Mouse (Mus musculus): ENCODE data around the gene Midn. TPM values are rescaled to one million over a fixed set of nuclear protein-coding genes. Genes with fewer than 3 reads are reported as not detected.

The Midn gene
- polyA plus RNA-seq, 1 experiment = 171 TPM

DNA sequence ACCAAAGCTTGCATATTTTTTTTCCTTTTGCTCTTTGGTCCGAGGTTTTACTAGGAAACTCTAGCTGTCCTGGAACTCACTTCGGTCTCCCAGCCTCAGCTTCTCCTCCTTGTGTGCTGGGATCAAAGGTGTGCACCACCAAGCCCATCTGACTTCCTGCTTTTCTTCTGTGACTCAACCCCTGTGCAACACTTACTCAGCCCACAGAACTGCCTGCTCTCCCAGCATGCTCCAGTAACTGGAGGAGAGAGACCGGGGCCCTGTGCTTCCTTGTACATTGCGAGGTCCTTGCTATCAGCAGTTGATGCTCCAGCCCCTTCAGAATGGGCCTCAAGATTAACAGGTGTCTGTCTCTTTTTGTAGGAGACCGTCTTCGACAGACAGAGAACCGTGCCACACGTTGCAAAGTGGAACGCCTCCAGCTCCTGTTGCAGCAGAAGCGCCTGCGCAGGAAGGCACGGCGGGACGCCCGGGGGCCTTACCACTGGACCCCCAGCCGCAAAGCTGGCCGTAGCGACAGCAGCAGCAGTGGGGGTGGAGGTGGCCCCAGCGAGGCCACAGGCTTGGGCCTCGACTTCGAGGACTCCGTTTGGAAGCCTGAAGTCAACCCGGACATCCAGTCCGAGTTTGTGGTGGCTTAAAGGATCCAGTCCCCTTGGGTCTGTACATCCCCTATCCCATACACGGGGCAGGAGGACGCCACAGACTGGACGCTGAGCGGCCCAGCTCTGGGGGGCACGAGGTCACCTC is 8.1 kb downstream of the Midn start:
- Histone ChIP-seq H3K36me3 (replicated peaks; ENCODE audit: low read length) (peaks cover 65% of the 10 kb centered on the region), H3K4me1 (peaks cover 97% of the 10 kb centered on the region), H3K4me3 (replicated peaks) (peak overlapping the region; percentile 42), H3K9me3 (no peaks in the 10 kb centered on the region), H3K27me3 (replicated peaks) (no peaks in the 10 kb centered on the region)
- TF ChIP-seq GATA1 (IDR thresholded peaks at IDR 0.05; ENCODE audit: borderline replicate concordance, low read length) (no peak), FLI1 (IDR thresholded peaks at IDR 0.05; ENCODE audit: low read length) (no peak)

DNA sequence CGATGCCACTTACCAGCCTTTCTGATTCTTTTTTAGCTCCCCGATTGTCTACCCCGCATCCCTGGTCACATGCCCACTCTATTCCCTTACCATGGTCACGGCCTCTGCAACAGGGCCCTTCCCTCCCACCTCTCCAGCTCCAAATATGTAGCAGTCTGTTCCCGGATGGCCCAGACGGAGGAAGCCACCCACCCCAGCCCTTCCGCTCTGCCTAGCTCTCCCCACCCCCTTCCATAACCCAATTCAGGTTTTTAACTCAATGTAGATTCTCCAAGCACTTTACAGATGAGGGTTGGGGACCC is 8.6 kb downstream of the Midn start:
- H3K4me3 ChIP-seq (replicated peaks) = peak overlapping the region; percentile 42

DNA sequence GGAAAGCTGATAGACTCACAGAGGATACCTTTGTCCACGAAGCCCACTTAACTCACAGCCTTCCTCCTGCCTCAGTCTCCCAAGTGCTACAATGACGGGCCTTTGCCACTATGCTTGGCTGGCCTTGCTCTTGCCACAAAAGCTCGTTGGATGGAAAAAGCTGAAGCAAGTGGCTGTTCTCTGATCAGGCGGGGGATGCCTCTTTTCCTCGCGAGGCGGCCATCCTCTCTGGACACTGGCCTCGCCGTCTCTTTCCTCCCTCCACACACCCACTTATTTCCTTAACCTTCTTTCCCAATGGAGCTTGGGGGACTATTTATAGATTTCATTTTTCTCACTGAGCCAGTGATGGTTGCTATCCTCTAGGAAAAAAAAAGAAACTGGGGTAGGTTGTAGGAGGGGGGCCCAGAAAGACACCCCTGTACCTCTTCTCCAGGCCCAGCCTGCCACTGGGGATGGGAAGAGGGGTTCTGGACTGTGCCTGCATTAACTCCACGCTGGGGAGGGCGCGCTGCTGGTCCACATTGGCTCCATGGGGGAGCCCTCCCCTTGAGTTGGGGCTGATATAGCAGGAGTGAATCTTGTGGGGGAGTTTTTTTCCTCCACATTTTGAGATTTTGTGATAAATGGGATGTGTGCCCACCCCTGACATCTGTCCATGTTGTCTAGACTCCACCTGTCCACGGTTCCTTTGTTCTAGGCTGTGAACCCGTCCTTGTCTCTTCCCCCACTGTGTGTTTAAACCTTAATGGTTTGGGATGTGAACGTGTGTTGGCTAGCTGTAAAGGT is 9.3 kb downstream of the Midn start:
- Histone ChIP-seq H3K4me1 (peaks cover 97% of the 10 kb centered on the region), H3K27me3 (replicated peaks) (no peaks in the 10 kb centered on the region), H3K9me3 (no peaks in the 10 kb centered on the region), H3K4me3 (replicated peaks) (peak overlapping the region; percentile 33), H3K36me3 (replicated peaks; ENCODE audit: low read length) (peaks cover 54% of the 10 kb centered on the region)
- TF ChIP-seq FLI1 (IDR thresholded peaks at IDR 0.05; ENCODE audit: low read length) = no peak
- no peak for TF ChIP-seq GATA1 (IDR thresholded peaks at IDR 0.05; ENCODE audit: borderline replicate concordance, low read length)

More for the DNA sequence above, 8.6 kb downstream of the Midn start:
- Histone ChIP-seq H3K27me3 (replicated peaks) (no peaks in the 10 kb centered on the region), H3K4me1 (peaks cover 97% of the 10 kb centered on the region), H3K36me3 (replicated peaks; ENCODE audit: low read length) (peaks cover 60% of the 10 kb centered on the region), H3K9me3 (no peaks in the 10 kb centered on the region)
- TF ChIP-seq GATA1 (IDR thresholded peaks at IDR 0.05; ENCODE audit: borderline replicate concordance, low read length) (no peak), FLI1 (IDR thresholded peaks at IDR 0.05; ENCODE audit: low read length) (no peak)

DNA sequence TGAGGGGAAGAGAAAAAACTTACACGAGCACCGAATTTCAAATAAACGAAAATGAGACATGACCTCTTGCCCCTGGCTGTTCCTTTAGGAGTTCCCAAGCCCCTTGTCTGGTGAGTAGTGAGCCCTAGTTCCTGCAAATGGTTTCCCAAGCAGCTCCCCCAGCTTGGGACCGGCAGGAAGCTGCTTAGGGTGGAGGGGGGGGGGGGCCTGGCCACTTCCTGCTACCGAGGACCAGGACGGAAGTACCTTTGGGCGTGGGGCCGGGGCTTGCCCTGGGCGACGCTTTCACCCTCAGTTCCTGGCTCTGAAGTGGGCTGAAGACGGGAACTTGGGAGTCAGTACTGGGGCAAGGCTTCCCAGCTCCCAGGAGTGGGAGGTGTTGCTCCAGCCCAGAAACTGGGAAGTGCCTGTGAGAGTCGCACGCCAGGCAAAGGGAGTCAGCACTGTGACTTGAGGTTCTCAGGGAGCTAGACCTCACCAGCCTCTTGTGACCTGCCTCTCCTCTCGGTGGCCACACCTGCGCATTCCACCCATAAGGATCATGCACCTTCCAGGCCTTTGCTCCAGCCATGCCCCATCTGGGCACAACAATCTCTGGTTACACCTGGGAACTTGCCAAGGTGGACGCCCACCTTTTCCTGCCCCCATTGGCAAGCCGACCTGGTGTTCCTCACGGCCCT is 10.4 kb downstream of the Midn start:
- Histone ChIP-seq H3K9me3 (no peaks in the 10 kb centered on the region), H3K27me3 (replicated peaks) (no peaks in the 10 kb centered on the region), H3K36me3 (replicated peaks; ENCODE audit: low read length) (peaks cover 46% of the 10 kb centered on the region), H3K4me1 (peaks cover 97% of the 10 kb centered on the region), H3K4me3 (replicated peaks) (peak overlapping the region; percentile 95)
- no peak for TF ChIP-seq GATA1 (IDR thresholded peaks at IDR 0.05; ENCODE audit: borderline replicate concordance, low read length)
- no peak for TF ChIP-seq FLI1 (IDR thresholded peaks at IDR 0.05; ENCODE audit: low read length)

DNA sequence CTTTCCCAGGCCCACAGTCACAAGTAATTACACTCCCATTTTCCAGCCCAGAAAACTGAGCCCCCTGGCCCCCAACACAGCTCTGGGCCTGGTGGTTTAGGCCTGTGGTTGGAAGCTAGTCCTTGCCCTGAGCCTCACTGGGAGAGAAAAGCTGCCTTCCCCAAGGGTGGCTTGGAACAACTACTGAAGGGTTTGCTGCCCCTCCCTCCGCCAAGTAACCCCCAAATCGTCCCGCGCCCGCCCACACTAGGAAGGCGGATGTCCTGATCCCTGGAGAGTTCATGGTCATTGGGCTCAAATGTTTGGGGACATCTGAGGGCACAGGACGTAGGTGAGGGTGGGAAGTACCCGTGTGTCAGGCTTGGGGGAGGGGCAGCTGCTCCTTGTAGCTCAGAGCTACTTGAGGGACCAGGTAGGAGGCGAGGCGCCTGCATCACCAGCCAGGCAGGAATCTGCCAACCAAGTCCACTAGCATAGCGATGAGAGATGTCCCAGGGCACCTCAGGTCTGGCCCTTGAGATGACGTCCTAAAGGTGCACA is 11.0 kb downstream of the Midn start:
- peaks cover 39% of the 10 kb centered on the region for H3K36me3 ChIP-seq (replicated peaks; ENCODE audit: low read length)
- H3K4me1 ChIP-seq = peaks cover 97% of the 10 kb centered on the region
- no peaks in the 10 kb centered on the region for H3K9me3 ChIP-seq
- no peak for TF ChIP-seq GATA1 (IDR thresholded peaks at IDR 0.05; ENCODE audit: borderline replicate concordance, low read length)
- no peak for TF ChIP-seq FLI1 (IDR thresholded peaks at IDR 0.05; ENCODE audit: low read length)
- H3K27me3 ChIP-seq (replicated peaks) = no peaks in the 10 kb centered on the region
- H3K4me3 ChIP-seq (replicated peaks) = peak overlapping the region; percentile 95

DNA sequence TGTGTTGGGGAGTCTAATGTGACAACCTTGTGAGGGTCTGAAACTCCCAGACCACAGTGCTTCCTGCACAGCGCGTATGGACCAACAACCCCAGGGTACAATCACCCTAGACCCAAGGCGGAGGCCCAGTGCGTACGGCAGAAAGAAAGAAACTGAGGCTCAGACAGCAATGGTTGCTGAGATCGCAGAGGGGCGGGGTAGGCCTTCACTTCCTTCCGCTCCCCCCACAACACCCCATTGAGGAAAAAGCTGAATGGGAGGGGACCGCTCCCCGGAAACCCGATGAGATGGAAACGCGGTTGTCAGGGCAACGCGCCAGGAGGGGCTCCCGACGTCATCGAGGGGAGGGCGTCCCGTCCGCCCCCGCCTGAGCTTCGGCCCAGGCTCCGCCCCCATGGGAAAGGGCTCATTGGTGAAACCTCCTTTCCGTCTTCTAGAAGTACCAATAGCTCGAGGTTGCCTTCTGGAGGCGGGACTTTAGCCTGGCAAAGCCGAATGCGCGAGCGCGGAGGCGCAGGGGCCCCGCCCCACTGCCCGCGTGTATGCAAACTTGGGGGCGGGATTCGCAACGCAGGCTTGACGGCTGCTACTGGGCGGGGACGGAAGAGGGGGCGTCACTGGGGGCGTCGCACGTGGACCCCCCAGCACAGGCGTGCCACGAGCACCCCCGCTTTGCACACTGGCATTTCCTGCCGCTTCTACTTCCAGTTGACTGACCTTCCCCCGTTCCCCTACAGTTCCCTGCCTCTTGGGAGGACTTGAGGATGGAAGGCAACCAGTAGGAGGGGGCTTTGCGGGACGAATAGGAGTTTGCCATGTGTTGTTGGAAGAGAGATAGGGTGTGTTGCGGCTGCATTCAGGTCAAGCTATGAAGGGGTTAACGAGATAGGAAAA is 11.7 kb downstream of the Midn start:
- Histone ChIP-seq H3K4me3 (replicated peaks) (peak overlapping the region; percentile 95), H3K4me1 (peaks cover 97% of the 10 kb centered on the region), H3K36me3 (replicated peaks; ENCODE audit: low read length) (peaks cover 32% of the 10 kb centered on the region), H3K27me3 (replicated peaks) (no peaks in the 10 kb centered on the region), H3K9me3 (no peaks in the 10 kb centered on the region)
- TF ChIP-seq GATA1 (IDR thresholded peaks at IDR 0.05; ENCODE audit: borderline replicate concordance, low read length) (no peak), FLI1 (IDR thresholded peaks at IDR 0.05; ENCODE audit: low read length) (peak; percentile 56; the same call in 1 of the 2 replicates)

DNA sequence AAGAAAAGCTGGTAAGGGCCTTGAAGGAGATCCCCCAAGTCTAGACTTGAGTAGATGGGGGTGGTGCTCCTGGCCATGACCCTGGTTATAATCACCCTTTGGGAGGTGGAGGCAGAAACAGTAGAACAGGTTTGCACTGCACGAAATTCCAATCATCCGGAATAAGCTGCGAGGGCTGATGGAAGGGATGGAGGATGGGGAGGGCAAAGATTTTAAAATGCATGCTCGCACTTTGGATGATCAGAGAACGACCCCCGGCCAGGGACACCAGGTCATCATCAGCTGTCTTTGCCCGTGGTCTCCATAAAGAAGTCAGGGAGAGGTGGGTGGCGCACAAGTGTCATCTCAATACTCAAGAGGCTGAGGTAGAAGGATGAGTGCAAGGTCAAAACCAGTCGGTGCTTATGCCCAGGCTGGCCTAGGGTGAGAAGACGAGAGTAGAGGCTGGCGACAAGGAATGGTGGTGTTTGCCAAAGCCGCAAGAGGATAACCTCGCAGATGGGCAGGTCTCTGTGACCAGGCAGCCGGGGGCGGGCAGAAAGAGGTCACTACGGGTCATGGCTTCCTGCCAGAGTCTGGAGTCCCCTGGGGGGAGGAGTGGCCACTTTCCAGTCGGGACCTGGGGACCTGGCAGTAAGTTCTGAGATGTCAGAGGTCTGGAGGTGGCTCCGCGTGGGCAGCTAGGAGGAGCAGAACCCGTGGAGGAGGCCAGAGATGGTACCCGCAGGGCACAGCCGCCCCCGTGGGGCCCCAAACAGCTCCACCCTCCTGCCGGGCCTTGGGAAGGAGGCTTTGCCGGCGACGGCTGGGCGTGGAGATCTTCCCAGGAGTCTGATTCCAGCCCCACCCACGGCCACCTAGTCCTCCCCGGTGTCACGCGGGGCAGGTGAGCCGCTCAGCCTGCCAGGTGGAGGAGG is 12.6 kb downstream of the Midn start:
- TF ChIP-seq FLI1 (IDR thresholded peaks at IDR 0.05; ENCODE audit: low read length) = no peak
- no peak for TF ChIP-seq GATA1 (IDR thresholded peaks at IDR 0.05; ENCODE audit: borderline replicate concordance, low read length)
- H3K9me3 ChIP-seq = no peaks in the 10 kb centered on the region
- peak overlapping the region; percentile 95 for H3K4me3 ChIP-seq (replicated peaks)
- H3K36me3 ChIP-seq (replicated peaks; ENCODE audit: low read length) = peaks cover 23% of the 10 kb centered on the region
- no peaks in the 10 kb centered on the region for H3K27me3 ChIP-seq (replicated peaks)
- peaks cover 97% of the 10 kb centered on the region for H3K4me1 ChIP-seq

DNA sequence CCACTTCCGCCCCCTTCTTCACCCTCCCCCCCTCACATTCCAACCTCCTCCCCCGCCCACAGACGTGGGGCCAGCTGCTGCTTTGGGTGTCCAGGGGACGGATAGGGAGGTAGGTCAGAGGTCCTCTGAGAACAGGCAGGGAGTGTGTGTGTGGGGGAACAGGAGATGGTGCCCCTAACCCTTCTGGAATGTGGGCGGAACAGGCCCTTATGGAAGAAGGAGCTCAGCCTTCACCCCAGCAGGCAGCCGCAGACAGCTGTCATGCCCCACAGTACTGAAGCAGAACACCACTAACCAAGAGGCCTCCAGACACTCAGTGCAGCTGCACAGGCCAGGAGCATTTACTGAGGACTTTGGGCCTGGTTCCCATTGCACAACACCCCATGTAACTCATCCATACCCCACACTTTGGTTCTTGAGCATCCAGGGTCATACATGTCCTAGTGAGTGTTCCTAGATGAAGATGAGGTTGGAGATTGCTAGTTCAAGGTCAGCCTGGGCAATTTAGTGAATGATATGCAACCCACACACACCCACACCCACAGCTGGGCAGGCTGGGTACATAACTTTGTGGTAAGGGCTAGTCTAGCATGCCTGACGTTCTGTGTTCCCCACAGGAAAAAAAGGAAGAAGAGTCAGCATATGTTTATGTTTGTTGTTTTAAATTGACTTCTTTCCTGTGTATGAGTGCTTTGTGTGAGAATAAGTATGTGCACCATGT is 13.6 kb downstream of the Midn start:
- H3K4me3 ChIP-seq (replicated peaks) = peak overlapping the region; percentile 95
- H3K4me1 ChIP-seq = peaks cover 97% of the 10 kb centered on the region
- peaks cover 14% of the 10 kb centered on the region for H3K36me3 ChIP-seq (replicated peaks; ENCODE audit: low read length)
- no peaks in the 10 kb centered on the region for H3K9me3 ChIP-seq
- no peaks in the 10 kb centered on the region for H3K27me3 ChIP-seq (replicated peaks)
- TF ChIP-seq FLI1 (IDR thresholded peaks at IDR 0.05; ENCODE audit: low read length) = no peak
- no peak for TF ChIP-seq GATA1 (IDR thresholded peaks at IDR 0.05; ENCODE audit: borderline replicate concordance, low read length)
